Mouse (Mus musculus) spleen, adult 2 months (tissue): ENCODE data around the gene Iyd. TPM values are rescaled to one million over a fixed set of nuclear protein-coding genes. Genes with fewer than 3 reads are reported as not detected.
"Not testable (repeated sequence)": the region's sequence is repeated elsewhere in the genome, so short reads cannot be mapped to it uniquely, and the experiment has no call there.

ENCODE experiments used
- DNase-seq, 2 experiments: peaks; one replicate each; pipeline versions ENCODE4 v3.0.0 to v3.0.0-alpha.2; 2012 to 2021; ENCODE audit warnings: low spot score in 2 of 2, low read depth in 1 of 2
- H3K27ac ChIP-seq: fragments of 200-500 bp; 2 replicates; pipeline ENCODE4 v1.5.1; 2012; ENCODE audit warnings: low read length, inconsistent platforms; ENCODE audit not compliant: insufficient read depth
- H3K27me3 ChIP-seq: fragments of 200-500 bp; 2 replicates; pipeline ENCODE4 v1.6.1; 2012; ENCODE audit warnings: mild to moderate bottlenecking, moderate library complexity, low read length, inconsistent platforms; ENCODE audit not compliant: control insufficient read depth, insufficient read depth
- H3K36me3 ChIP-seq: fragments of 200-500 bp; 2 replicates; pipeline ENCODE4 v1.6.1; 2012; ENCODE audit warnings: mild to moderate bottlenecking, low read length, inconsistent platforms; ENCODE audit not compliant: control insufficient read depth, insufficient read depth
- H3K4me1 ChIP-seq: fragments of 200-500 bp; 2 replicates; pipeline ENCODE4 v1.6.1; 2011; ENCODE audit warnings: inconsistent platforms; ENCODE audit not compliant: control insufficient read depth, insufficient read depth, insufficient read length
- H3K4me3 ChIP-seq: fragments of 200-500 bp; 2 replicates; pipeline ENCODE4 v1.5.1; 2011; ENCODE audit warnings: mild to moderate bottlenecking, inconsistent platforms; ENCODE audit not compliant: insufficient read depth, insufficient read length; ENCODE audit errors: extremely low read depth
- CTCF ChIP-seq: fragments of 200-500 bp; IDR thresholded peaks from 2 replicates; pipeline ENCODE4 v1.5.1; 2011; ENCODE audit warnings: mild to moderate bottlenecking, inconsistent platforms; ENCODE audit not compliant: insufficient read depth, insufficient read length, insufficient replicate concordance; ENCODE audit errors: extremely low read depth
- POLR2A ChIP-seq: fragments of 200-500 bp; IDR thresholded peaks from 2 replicates; pipeline ENCODE4 v1.6.1; 2011; ENCODE audit warnings: low read depth, low read length, inconsistent platforms
- WGBS: fragments of 180-500 bp; shearing (Covaris S2); methylation state at CpG from one replicate; pipeline ENCODE4 v1.1.7; 2018; 5-methylcytosine and 5-hydroxymethylcytosine counted together
- polyA plus RNA-seq: library from polyadenylated mRNA; depleted of rRNA; stranded (reverse); fragments of >200 nt; gene quantifications from 2 replicates; pipeline ENCODE4 v1.2.3, GENCODE M21; 2012; rRNA removed

The Iyd gene
- polyA plus RNA-seq, result not detected in 2 replicates

DNA sequence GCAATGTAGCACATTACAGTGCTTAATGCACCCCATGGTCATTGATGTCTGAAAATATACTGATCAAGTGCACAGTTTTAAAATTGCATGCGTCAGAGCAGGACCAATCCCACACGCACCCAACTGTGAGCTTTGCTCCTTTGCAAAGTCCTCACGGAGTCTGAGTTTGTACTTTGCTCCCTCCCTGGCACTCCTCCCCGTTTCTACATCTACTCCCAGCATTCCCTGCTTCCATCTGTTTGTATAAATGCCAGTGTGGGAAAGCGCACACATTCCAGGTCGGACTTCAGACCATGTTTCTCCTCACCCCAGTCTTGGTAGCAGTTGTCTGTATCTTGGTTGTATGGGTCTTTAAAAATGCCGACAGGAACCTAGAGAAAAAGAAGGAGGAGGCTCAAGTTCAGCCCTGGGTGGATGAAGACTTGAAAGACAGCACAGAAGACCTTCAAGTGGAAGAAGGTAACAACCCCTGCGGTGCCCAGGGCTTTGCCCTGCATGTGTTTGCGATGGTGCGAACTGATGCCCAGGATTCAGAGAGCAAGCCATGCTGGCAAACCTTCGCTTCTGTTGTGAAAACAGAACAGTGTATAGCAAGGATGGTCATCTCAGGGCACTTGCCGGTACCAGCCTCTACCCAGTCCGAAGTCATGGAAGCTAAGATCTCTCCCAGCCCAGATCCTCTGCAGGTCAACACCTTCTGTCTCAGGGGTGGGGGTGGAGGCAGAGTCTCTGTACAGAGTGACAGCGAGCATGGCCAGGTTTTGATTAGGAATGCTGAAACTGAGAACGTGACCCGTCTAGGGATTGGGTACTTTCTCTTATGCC lies at the start of gene Iyd:
Gene Iyd (plus strand): TSS at position 238 of the 825 bp plus-strand sequence.
- H3K27ac ChIP-seq, result no peak within 1 kb of the TSS
- no peak within 1 kb of the TSS for H3K4me3 ChIP-seq
- no peaks in the 10 kb centered on the region for H3K36me3 ChIP-seq
- no peaks in the 10 kb centered on the region for H3K27me3 ChIP-seq
- DNase-seq, result no peak
- no peaks in the 10 kb centered on the region for H3K4me1 ChIP-seq
- WGBS, result 86% methylated on average over 16 of the region's 16 CpGs
- no peak for TF ChIP-seq POLR2A
- TF ChIP-seq CTCF, result no peak

DNA sequence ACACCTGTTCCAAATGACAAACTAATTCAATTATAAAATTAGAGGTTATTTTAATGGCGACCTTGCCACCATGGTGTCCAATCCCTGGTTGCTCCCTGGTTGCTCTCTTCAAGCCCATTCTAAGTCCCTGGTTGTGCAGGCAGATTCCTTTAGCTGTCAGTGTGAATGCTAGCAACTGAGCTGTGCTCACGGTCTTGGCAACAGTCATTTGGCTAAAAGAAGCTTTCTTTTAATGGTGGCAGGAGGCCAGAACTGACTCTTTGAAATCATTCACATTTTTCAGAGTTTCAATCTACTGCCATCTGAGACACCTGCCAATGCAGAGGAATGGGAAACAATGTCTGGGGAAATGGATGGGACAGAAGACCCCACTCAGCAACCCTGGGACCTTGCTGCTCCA lies 43.2 kb upstream of the Iyd start:
- DNase-seq, result no peak
- no peak for TF ChIP-seq POLR2A
- no peak for TF ChIP-seq CTCF
- 79% methylated on average over 2 of the region's 2 CpGs for WGBS
- Histone ChIP-seq H3K27me3 (no peaks in the 10 kb centered on the region), H3K27ac (no peak overlapping the region), H3K4me1 (no peaks in the 10 kb centered on the region), H3K4me3 (no peak overlapping the region), H3K36me3 (no peaks in the 10 kb centered on the region)

DNA sequence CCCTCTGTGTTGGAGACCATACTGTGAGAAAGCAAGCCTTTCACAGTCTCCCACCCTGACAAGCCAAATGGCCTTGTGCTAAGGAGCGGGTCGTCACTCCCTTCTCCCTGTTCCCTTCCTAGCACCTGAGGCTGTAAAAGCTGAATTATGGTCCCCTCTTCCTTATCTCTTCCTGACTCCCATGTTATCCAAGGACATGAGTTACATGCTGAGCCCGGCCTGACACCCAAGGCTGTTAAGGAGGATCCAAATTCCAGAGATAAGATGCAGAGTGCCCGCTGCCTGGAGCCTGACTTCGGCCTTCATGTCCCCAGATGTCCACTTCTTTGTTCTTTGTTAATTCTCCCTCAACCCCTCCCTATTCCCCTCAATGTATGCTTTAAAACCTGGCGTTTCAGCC lies 39.2 kb upstream of the Iyd start:
- H3K27me3 ChIP-seq, H3K4me1 ChIP-seq, H3K27ac ChIP-seq, H3K4me3 ChIP-seq, H3K36me3 ChIP-seq, DNase-seq: not testable (repeated sequence)
- 89% methylated on average over 6 of the region's 6 CpGs for WGBS

GRCm38 (mm10) chr10:3507484-3508221 lies 32.4 kb upstream of the Iyd start:
- no peaks in the 10 kb centered on the region for H3K27me3 ChIP-seq
- H3K36me3 ChIP-seq, result no peaks in the 10 kb centered on the region
- WGBS, result 68% methylated on average over 8 of the region's 8 CpGs
- DNase-seq, result no peak
- H3K4me3 ChIP-seq, result no peak overlapping the region
- no peak overlapping the region for H3K27ac ChIP-seq
- TF ChIP-seq CTCF (no peak), POLR2A (no peak)
- no peaks in the 10 kb centered on the region for H3K4me1 ChIP-seq

DNA sequence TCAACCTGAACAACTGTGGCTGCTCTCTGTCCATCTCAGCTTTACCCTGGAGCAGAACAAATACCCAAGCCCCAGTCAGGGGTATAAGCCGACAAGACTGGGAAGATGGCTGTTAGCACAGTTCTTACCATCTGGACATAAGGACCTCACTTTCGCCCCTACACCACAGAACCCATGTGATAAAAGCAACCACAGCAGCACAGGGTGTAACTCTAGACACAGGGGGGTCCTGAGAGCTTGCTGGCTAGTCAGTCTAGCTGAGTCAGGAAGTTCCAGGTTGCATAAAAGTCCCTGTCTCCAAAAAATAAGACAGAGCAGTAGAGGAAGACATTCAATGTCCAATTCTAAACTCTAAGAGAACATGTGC lies 31.8 kb upstream of the Iyd start:
- Histone ChIP-seq H3K36me3 (no peaks in the 10 kb centered on the region), H3K4me1 (no peaks in the 10 kb centered on the region), H3K27ac (no peak overlapping the region), H3K27me3 (no peaks in the 10 kb centered on the region), H3K4me3 (no peak overlapping the region)
- no peak for TF ChIP-seq CTCF
- TF ChIP-seq POLR2A, result no peak
- DNase-seq, result no peak
- 80% methylated on average over 2 of the region's 2 CpGs for WGBS

GRCm38 (mm10) chr10:3508746-3509145 lies 31.3 kb upstream of the Iyd start:
- H3K4me1 ChIP-seq, result no peaks in the 10 kb centered on the region
- H3K36me3 ChIP-seq, result no peaks in the 10 kb centered on the region
- H3K27ac ChIP-seq, result no peak overlapping the region
- no peak for DNase-seq
- WGBS, result 80% methylated on average over 2 of the region's 2 CpGs
- no peaks in the 10 kb centered on the region for H3K27me3 ChIP-seq
- no peak for TF ChIP-seq POLR2A
- TF ChIP-seq CTCF, result no peak
- H3K4me3 ChIP-seq, result no peak overlapping the region
